Mouse (Mus musculus): ENCODE data around the gene Irf2bpl. TPM values are rescaled to one million over a fixed set of nuclear protein-coding genes. Genes with fewer than 3 reads are reported as not detected.

Gene Irf2bpl
- polyA plus RNA-seq, 1 experiment from 2014 or later, result 80.2 TPM

GRCm38 (mm10) chr12:86890796-86891301 lies 6.3 kb upstream of the Irf2bpl start:
- DNase-seq, result peak; percentile 72
- H3K36me3 ChIP-seq (ENCODE audit: control insufficient read depth, insufficient read depth, low read length), result no peaks in the 10 kb centered on the region
- no peaks in the 10 kb centered on the region for H3K27me3 ChIP-seq (ENCODE audit: control insufficient read depth, insufficient read depth, low read length)
- no peaks in the 10 kb centered on the region for H3K9me3 ChIP-seq (ENCODE audit: control insufficient read depth, low read length)
- H3K9ac ChIP-seq (replicated peaks; ENCODE audit: low read length), result peak overlapping the region; percentile 49
- peak overlapping the region; percentile 99 for H3K27ac ChIP-seq (replicated peaks; ENCODE audit: low read depth, low read length)
- ATAC-seq (ENCODE audit: low FRiP score, low TSS enrichment), result no peak
- 13% methylated on average over 8 of the region's 8 CpGs for whole genome bisulfite sequencing
- peaks cover 86% of the 10 kb centered on the region for H3K4me1 ChIP-seq (ENCODE audit: control insufficient read depth, insufficient read depth, low read length)
- H3K4me2 ChIP-seq (ENCODE audit: low read length), result peak overlapping the region; percentile 77
- H3K4me3 ChIP-seq (replicated peaks; ENCODE audit: low read depth, low read length), result no peak overlapping the region

GRCm38 (mm10) chr12:86890091-86890720 lies 5.6 kb upstream of the Irf2bpl start:
- ATAC-seq (ENCODE audit: low FRiP score, low TSS enrichment), result no peak
- H3K36me3 ChIP-seq (ENCODE audit: control insufficient read depth, insufficient read depth, low read length), result no peaks in the 10 kb centered on the region
- peaks cover 86% of the 10 kb centered on the region for H3K4me1 ChIP-seq (ENCODE audit: control insufficient read depth, insufficient read depth, low read length)
- WGBS, result 36% methylated on average over 12 of the region's 12 CpGs
- no peaks in the 10 kb centered on the region for H3K9me3 ChIP-seq (ENCODE audit: control insufficient read depth, low read length)
- H3K4me3 ChIP-seq (replicated peaks; ENCODE audit: low read depth, low read length), result no peak overlapping the region
- peak overlapping the region; percentile 49 for H3K9ac ChIP-seq (replicated peaks; ENCODE audit: low read length)
- H3K27ac ChIP-seq (replicated peaks; ENCODE audit: low read depth, low read length), result peak overlapping the region; percentile 99
- peak overlapping the region; percentile 77 for H3K4me2 ChIP-seq (ENCODE audit: low read length)
- H3K27me3 ChIP-seq (ENCODE audit: control insufficient read depth, insufficient read depth, low read length), result no peaks in the 10 kb centered on the region
- no peak for DNase-seq

- Histone ChIP-seq H3K4me2 (ENCODE audit: low read length) (peak overlapping the region; percentile 54), H3K36me3 (ENCODE audit: control insufficient read depth, insufficient read depth, low read length) (no peaks in the 10 kb centered on the region), H3K4me1 (ENCODE audit: control insufficient read depth, insufficient read depth, low read length) (peaks cover 85% of the 10 kb centered on the region), H3K4me3 (replicated peaks; ENCODE audit: low read depth, low read length) (no peak overlapping the region), H3K9ac (replicated peaks; ENCODE audit: low read length) (peak overlapping the region; percentile 36; the same call in 1 of the 2 replicates), H3K9me3 (ENCODE audit: control insufficient read depth, low read length) (no peaks in the 10 kb centered on the region), H3K27ac (replicated peaks; ENCODE audit: low read depth, low read length) (peak overlapping the region; percentile 82), H3K27me3 (ENCODE audit: control insufficient read depth, insufficient read depth, low read length) (no peaks in the 10 kb centered on the region)
- peak; percentile 37 for DNase-seq
- 13% methylated on average over 7 of the region's 7 CpGs for WGBS
- no peak for ATAC-seq (ENCODE audit: low FRiP score, low TSS enrichment)
These were observed 4.6 kb upstream of the Irf2bpl start for GRCm38 (mm10) chr12:86889103-86889644.

GRCm38 (mm10) chr12:86888130-86889069 lies 3.8 kb upstream of the Irf2bpl start:
- peak overlapping the region; percentile 54 for H3K4me2 ChIP-seq (ENCODE audit: low read length)
- H3K9ac ChIP-seq (replicated peaks; ENCODE audit: low read length), result peak overlapping the region; percentile 36; the same call in 1 of the 2 replicates
- peak overlapping the region; percentile 82 for H3K27ac ChIP-seq (replicated peaks; ENCODE audit: low read depth, low read length)
- H3K4me3 ChIP-seq (replicated peaks; ENCODE audit: low read depth, low read length), result peak overlapping the region; percentile 17
- WGBS, result under 1% methylated on average over 47 of the region's 47 CpGs
- H3K27me3 ChIP-seq (ENCODE audit: control insufficient read depth, insufficient read depth, low read length), result no peaks in the 10 kb centered on the region
- no peaks in the 10 kb centered on the region for H3K9me3 ChIP-seq (ENCODE audit: control insufficient read depth, low read length)
- DNase-seq (peak; percentile 78), ATAC-seq (ENCODE audit: low FRiP score, low TSS enrichment) (no peak)
- peaks cover 78% of the 10 kb centered on the region for H3K4me1 ChIP-seq (ENCODE audit: control insufficient read depth, insufficient read depth, low read length)
- no peaks in the 10 kb centered on the region for H3K36me3 ChIP-seq (ENCODE audit: control insufficient read depth, insufficient read depth, low read length)

GRCm38 (mm10) chr12:86887381-86888129 lies 3.0 kb upstream of the Irf2bpl start:
- Histone ChIP-seq H3K36me3 (ENCODE audit: control insufficient read depth, insufficient read depth, low read length) (0 out of 2 replicates have a peak, but pooled peaks cover under 1% of the 10 kb centered on the region), H3K4me2 (ENCODE audit: low read length) (peak overlapping the region; percentile 54), H3K27ac (replicated peaks; ENCODE audit: low read depth, low read length) (peak overlapping the region; percentile 82), H3K9ac (replicated peaks; ENCODE audit: low read length) (peak overlapping the region; percentile 36; the same call in 1 of the 2 replicates), H3K9me3 (ENCODE audit: control insufficient read depth, low read length) (no peaks in the 10 kb centered on the region), H3K4me3 (replicated peaks; ENCODE audit: low read depth, low read length) (no peak overlapping the region), H3K27me3 (ENCODE audit: control insufficient read depth, insufficient read depth, low read length) (no peaks in the 10 kb centered on the region), H3K4me1 (ENCODE audit: control insufficient read depth, insufficient read depth, low read length) (peaks cover 70% of the 10 kb centered on the region)
- ATAC-seq (ENCODE audit: low FRiP score, low TSS enrichment), result no peak
- 31% methylated on average over 14 of the region's 14 CpGs for WGBS
- DNase-seq, result no peak

- WGBS, result 45% methylated on average over 7 of the region's 7 CpGs
- peak overlapping the region; percentile 14; the same call in 1 of the 2 replicates for H3K27ac ChIP-seq (replicated peaks; ENCODE audit: low read depth, low read length)
- DNase-seq, result peak; percentile 8
- H3K4me3 ChIP-seq (replicated peaks; ENCODE audit: low read depth, low read length), result no peak overlapping the region
- no peaks in the 10 kb centered on the region for H3K27me3 ChIP-seq (ENCODE audit: control insufficient read depth, insufficient read depth, low read length)
- H3K9me3 ChIP-seq (ENCODE audit: control insufficient read depth, low read length), result no peaks in the 10 kb centered on the region
- ATAC-seq (ENCODE audit: low FRiP score, low TSS enrichment), result no peak
- peaks cover 60% of the 10 kb centered on the region for H3K4me1 ChIP-seq (ENCODE audit: control insufficient read depth, insufficient read depth, low read length)
- 0 out of 2 replicates have a peak overlapping the region, but pooled peaks have one; percentile 7 for H3K9ac ChIP-seq (replicated peaks; ENCODE audit: low read length)
- peak overlapping the region; percentile 82 for H3K4me2 ChIP-seq (ENCODE audit: low read length)
- peaks cover 10% of the 10 kb centered on the region; the same call in 1 of the 2 replicates for H3K36me3 ChIP-seq (ENCODE audit: control insufficient read depth, insufficient read depth, low read length)
These were observed 1.9 kb upstream of the Irf2bpl start for GRCm38 (mm10) chr12:86886446-86886965.

- peak overlapping the region; percentile 82 for H3K4me2 ChIP-seq (ENCODE audit: low read length)
- peaks cover 53% of the 10 kb centered on the region for H3K4me1 ChIP-seq (ENCODE audit: control insufficient read depth, insufficient read depth, low read length)
- H3K9ac ChIP-seq (replicated peaks; ENCODE audit: low read length), result peak overlapping the region; percentile 31; the same call in 1 of the 2 replicates
- H3K27me3 ChIP-seq (ENCODE audit: control insufficient read depth, insufficient read depth, low read length), result no peaks in the 10 kb centered on the region
- no peaks in the 10 kb centered on the region for H3K9me3 ChIP-seq (ENCODE audit: control insufficient read depth, low read length)
- peak overlapping the region; percentile 98 for H3K27ac ChIP-seq (replicated peaks; ENCODE audit: low read depth, low read length)
- no peak overlapping the region for H3K4me3 ChIP-seq (replicated peaks; ENCODE audit: low read depth, low read length)
- 7% methylated on average over 5 of the region's 5 CpGs for WGBS
- H3K36me3 ChIP-seq (ENCODE audit: control insufficient read depth, insufficient read depth, low read length), result peaks cover 10% of the 10 kb centered on the region; the same call in 1 of the 2 replicates
- DNase-seq (peak; percentile 54), ATAC-seq (ENCODE audit: low FRiP score, low TSS enrichment) (no peak)
These were observed 1.1 kb upstream of the Irf2bpl start for GRCm38 (mm10) chr12:86885746-86886145.

All from midbrain, embryonic 14.5 days (tissue).